Comparison of ENCODE assay signal across 31 mouse cellular contexts in the genomic region with DNA sequence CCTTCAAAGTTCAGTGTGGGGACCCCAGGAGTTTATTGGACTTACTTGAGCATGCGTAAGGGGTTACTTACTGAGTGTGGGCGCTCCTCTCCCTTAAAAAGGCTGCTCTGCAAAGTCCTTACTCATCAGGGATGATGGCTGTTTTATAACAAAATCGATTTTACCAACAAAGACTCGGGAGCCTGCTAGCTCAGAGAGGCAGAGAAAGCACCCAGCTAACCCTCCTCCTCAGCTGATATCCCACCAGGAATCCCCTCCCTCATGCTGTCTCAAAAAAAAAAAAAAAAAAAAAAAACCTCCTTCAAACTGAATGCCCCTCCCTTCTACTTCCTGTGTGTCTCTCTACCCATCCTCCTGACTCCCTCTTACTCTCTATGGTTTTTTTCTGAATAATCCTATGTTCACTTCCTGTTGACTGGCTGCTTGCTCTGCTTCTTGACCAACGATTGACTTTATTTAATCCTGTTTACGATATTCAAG. TPM values are rescaled to one million over a fixed set of nuclear protein-coding genes. Genes with fewer than 3 reads are reported as not detected.
A peak's percentile ranks its signal among the peaks of the same experiment; 100 is the strongest.
DNase-seq lines count a peak whose midpoint lies in the region; ATAC-seq and TF ChIP-seq lines count a peak whose summit lies in the region.
"Had no signal": no experiment of that assay in that cellular context is flagged by ENCODE, and none has a peak within 500 bp of the region (broad histone marks: within the 10 kb centered on the region; RNA-seq: fewer than 3 reads in every experiment).

No protein-coding gene starts in this region.

- no peaks in the 10 kb centered on the region for H3K27me3 ChIP-seq in liver, embryonic 12.5 days (replicated peaks)
- H3K27me3 ChIP-seq in ES-Bruce4 (ENCODE audit: control insufficient read depth, insufficient read depth, low read length, poor library complexity, severe bottlenecking): no peaks in the 10 kb centered on the region
- H3K27me3 ChIP-seq: embryonic facial prominence, embryonic 13.5 days; forebrain, embryonic 12.5 days; limb, embryonic 12.5 days; lung, embryonic 15.5 days; midbrain, embryonic 15.5 days; neural tube, embryonic 13.5 days; stomach, embryonic 15.5 days had no signal

- 0 out of 2 replicates have a peak overlapping the region, but pooled peaks have one; percentile 7 for H3K4me2 ChIP-seq in liver, embryonic 12.5 days
- H3K4me2 ChIP-seq: embryonic facial prominence, embryonic 13.5 days; forebrain, embryonic 12.5 days; hindbrain, embryonic 14.5 days; limb, embryonic 12.5 days; lung, embryonic 15.5 days; midbrain, embryonic 15.5 days; neural tube, embryonic 13.5 days; stomach, embryonic 15.5 days had no signal

- TF ChIP-seq EP300 in ES-Bruce4 (IDR thresholded peaks at IDR 0.05; ENCODE audit: insufficient read depth, low read depth, low read length): no peak

- H3K27ac ChIP-seq in liver, embryonic 12.5 days: no peak overlapping the region
- H3K27ac ChIP-seq in ES-Bruce4 (ENCODE audit: insufficient read depth, low read length): no peak overlapping the region
- H3K27ac ChIP-seq: embryonic facial prominence, embryonic 13.5 days; forebrain, embryonic 12.5 days; hindbrain, embryonic 14.5 days; layer of hippocampus, adult 2 months; limb, embryonic 12.5 days; liver, embryonic 14.5 days; lung, embryonic 15.5 days; macrophage; midbrain, embryonic 15.5 days; neural tube, embryonic 13.5 days; stomach, embryonic 15.5 days had no signal

- WGBS in liver, embryonic 12.5 days (ENCODE audit: insufficient replicate concordance): 72% methylated on average over 6 of the region's 6 CpGs

- 0 out of 2 replicates have a peak, but pooled peaks cover 3% of the 10 kb centered on the region for H3K36me3 ChIP-seq in liver, embryonic 12.5 days
- H3K36me3 ChIP-seq in ES-Bruce4 (ENCODE audit: control insufficient read depth, insufficient read depth, low read length, poor library complexity, severe bottlenecking): no peaks in the 10 kb centered on the region
- H3K36me3 ChIP-seq: embryonic facial prominence, embryonic 13.5 days; forebrain, embryonic 12.5 days; limb, embryonic 12.5 days; lung, embryonic 15.5 days; midbrain, embryonic 15.5 days; neural tube, embryonic 13.5 days; stomach, embryonic 15.5 days had no signal

- H3K4me3 ChIP-seq in liver, embryonic 12.5 days: no peak overlapping the region
- peak overlapping the region; percentile 57 for H3K4me3 ChIP-seq in ES-Bruce4 (ENCODE audit: low read depth, low read length)
- H3K4me3 ChIP-seq: embryonic facial prominence, embryonic 13.5 days; erythroblast, embryonic 14.5 days; forebrain, embryonic 12.5 days; layer of hippocampus, adult 2 months; limb, embryonic 12.5 days; lung, embryonic 15.5 days; midbrain, embryonic 15.5 days; neural tube, embryonic 13.5 days; stomach, embryonic 15.5 days had no signal

- H3K9ac ChIP-seq in liver, embryonic 12.5 days: no peak overlapping the region
- peak overlapping the region; percentile 79 for H3K9ac ChIP-seq in ES-Bruce4 (ENCODE audit: low read depth, poor library complexity, severe bottlenecking)
- H3K9ac ChIP-seq: embryonic facial prominence, embryonic 13.5 days; forebrain, embryonic 12.5 days; hindbrain, embryonic 14.5 days; limb, embryonic 12.5 days; liver, embryonic 14.5 days; lung, embryonic 15.5 days; midbrain, embryonic 15.5 days; neural tube, embryonic 13.5 days; stomach, embryonic 15.5 days had no signal

- peaks cover 24% of the 10 kb centered on the region for H3K4me1 ChIP-seq in liver, embryonic 12.5 days
- H3K4me1 ChIP-seq in ES-Bruce4 (ENCODE audit: control insufficient read depth, insufficient read depth, low read length): peaks cover 2% of the 10 kb centered on the region

- no peaks in the 10 kb centered on the region for H3K9me3 ChIP-seq in liver, embryonic 12.5 days (replicated peaks)
- no peaks in the 10 kb centered on the region for H3K9me3 ChIP-seq in ES-Bruce4 (replicated peaks; ENCODE audit: control insufficient read depth, insufficient read depth, low read length, poor library complexity, severe bottlenecking)
- H3K9me3 ChIP-seq: embryonic facial prominence, embryonic 13.5 days; forebrain, embryonic 12.5 days; limb, embryonic 12.5 days; lung, embryonic 15.5 days; midbrain, embryonic 15.5 days; neural tube, embryonic 13.5 days; stomach, embryonic 15.5 days had no signal

- no peak for ATAC-seq in liver, embryonic 12.5 days
- ATAC-seq: midbrain, embryonic 15.5 days had no signal

- no peak for TF ChIP-seq POLR2A in ES-Bruce4 (IDR thresholded peaks at IDR 0.05; ENCODE audit: insufficient read depth, low read length)

- no peak for DNase-seq in liver
- DNase-seq in R1 (ENCODE audit: low read depth, low spot score): peak; percentile 65
- no peak for DNase-seq in layer of hippocampus, postnatal 14 days (ENCODE audit: low spot score in 2 of 2)
- DNase-seq in heart, adult 18-20 months: no peak
- no peak for DNase-seq in ovary, postnatal 36 days (ENCODE audit: low spot score)
- DNase-seq: adrenal gland, postnatal 10 days; cerebellum, adult 2 months; cerebellum, postnatal 36 days; embryo, embryonic 11 days; gastrocnemius, postnatal 36 days; heart, postnatal 4 days; kidney, adult 8-10 months; kidney, postnatal 14 days; layer of hippocampus, postnatal 36 days; thymus, postnatal 4 days had no signal

- TF ChIP-seq CTCF in ES-Bruce4 (IDR thresholded peaks at IDR 0.05; ENCODE audit: low read depth, low read length): no peak

RNA-seq across cellular contexts. Expression of gene Xpot, which starts 2.5 kb away (rescaled TPM):
- polyA plus RNA-seq in liver, embryonic 12.5 days (2016; fragmentation: Nextera tagmentation; extraction: Ambion mirVana): 67.8 and 68.8 TPM in 2 replicates
- polyA plus RNA-seq in ES-Bruce4 (2011; ENCODE audit: insufficient read depth, insufficient read length, low read depth, missing spikeins): 132 and 139 TPM in 2 replicates
- 10 to 100 TPM; 65.4 to 68.9 TPM for total RNA-seq in layer of hippocampus, postnatal 14 days (2021)
- 10 to 100 TPM; 22.6 to 28.5 TPM for total RNA-seq in heart, adult 18-20 months (2021)

RNA-seq across cellular contexts. Expression of gene D930020B18Rik, which starts 12.8 kb away (rescaled TPM):
- 0.11 and 0.18 TPM in 2 replicates for polyA plus RNA-seq in liver, embryonic 12.5 days (2016; fragmentation: Nextera tagmentation; extraction: Ambion mirVana)
- polyA plus RNA-seq in ES-Bruce4 (2011; ENCODE audit: insufficient read depth, insufficient read length, low read depth, missing spikeins): 0.51 and 0.75 TPM in 2 replicates
- under 1 TPM in 1 of 2 experiments, not detected in 1; 0.29 TPM for total RNA-seq in layer of hippocampus, postnatal 14 days (2021)
- not detected for total RNA-seq in heart, adult 18-20 months (2021)
- total RNA-seq: adrenal gland, postnatal 10 days; gastrocnemius, adult 18-20 months; gastrocnemius, postnatal 36 days; heart, postnatal 4 days had no signal
- polyA plus RNA-seq: C2C12; erythroblast, embryonic 14.5 days; macrophage had no signal

RNA-seq across cellular contexts. Expression of gene Tbk1, which starts 42.0 kb away (rescaled TPM):
- 24.8 and 25.8 TPM in 2 replicates for polyA plus RNA-seq in liver, embryonic 12.5 days (2016; fragmentation: Nextera tagmentation; extraction: Ambion mirVana)
- 50.4 and 51.4 TPM in 2 replicates for polyA plus RNA-seq in ES-Bruce4 (2011; ENCODE audit: insufficient read depth, insufficient read length, low read depth, missing spikeins)
- total RNA-seq in layer of hippocampus, postnatal 14 days (2021): 10 to 100 TPM; 43.8 to 46.4 TPM
- total RNA-seq in heart, adult 18-20 months (2021): 10 to 100 TPM; 18.4 to 21.3 TPM
